Mouse (Mus musculus): ENCODE data around the gene Mylip. TPM values are rescaled to one million over a fixed set of nuclear protein-coding genes. Genes with fewer than 3 reads are reported as not detected.

Gene Mylip
- polyA plus RNA-seq, 2 experiments, result 3.3 to 8.2 TPM

DNA sequence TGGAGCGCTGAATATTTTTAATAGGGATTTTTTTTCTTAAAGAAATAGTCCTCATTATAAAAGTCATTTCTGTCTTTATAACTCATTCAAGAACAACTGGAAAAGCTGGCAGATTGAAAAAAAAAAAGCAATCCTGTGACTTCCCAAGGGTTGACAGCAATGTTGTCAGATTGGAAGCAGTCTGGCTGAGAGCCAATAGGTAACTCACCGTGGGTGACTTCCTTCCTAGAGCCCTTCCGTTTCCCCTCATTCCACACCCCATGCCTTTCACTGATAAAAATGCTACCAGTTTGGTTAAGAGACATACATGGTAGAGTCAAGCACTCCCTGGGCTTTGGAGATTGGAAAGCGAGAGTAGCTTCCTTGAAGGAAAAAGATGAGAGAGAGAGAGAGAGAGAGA is 21.4 kb downstream of the Mylip start:
- 59% methylated on average over 4 of the region's 4 CpGs for WGBS (ENCODE audit: insufficient replicate concordance)
- peaks cover 66% of the 10 kb centered on the region for H3K36me3 ChIP-seq (replicated peaks; ENCODE audit: control insufficient read depth, insufficient read depth, low read depth)
- DNase-seq (ENCODE audit: low read depth in 3 of 3, low spot score in 3 of 3), result no peak

DNA sequence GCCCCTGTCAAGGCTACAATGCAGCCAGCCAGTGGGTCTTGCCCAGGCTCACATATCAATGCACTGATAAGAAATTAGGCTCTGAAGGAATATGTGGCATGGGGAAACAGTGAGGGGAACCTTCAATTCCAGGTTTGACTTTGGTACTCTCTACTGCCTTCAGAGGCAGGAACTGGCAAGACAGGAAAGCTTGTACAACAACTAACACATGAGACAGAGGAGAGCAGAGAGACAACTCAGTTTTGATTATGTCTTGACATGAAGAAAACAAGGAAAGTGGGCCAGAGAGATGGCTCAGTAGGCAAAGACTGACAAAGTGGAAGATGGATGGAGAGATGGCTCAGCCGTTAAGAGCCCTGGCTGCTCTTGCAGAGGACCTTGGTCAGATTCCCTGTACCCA is 23.5 kb downstream of the Mylip start:
- Histone ChIP-seq H3K9me3 (ENCODE audit: control insufficient read depth, low read length) (no peaks in the 10 kb centered on the region), H3K27ac (no peak overlapping the region), H3K4me2 (ENCODE audit: low read depth) (no peak overlapping the region), H3K27me3 (ENCODE audit: control insufficient read depth, insufficient read depth, low read length) (peaks cover 13% of the 10 kb centered on the region), H3K4me3 (ENCODE audit: insufficient read depth in 1 of 2, low read depth in 2 of 2, low read length in 2 of 2) (no peak overlapping the region), H3K9ac (replicated peaks) (no peak overlapping the region), H3K4me1 (replicated peaks; ENCODE audit: control insufficient read depth in 2 of 2, insufficient read depth in 2 of 2, low read length in 1 of 2) (no peaks in the 10 kb centered on the region), H3K36me3 (replicated peaks; ENCODE audit: control insufficient read depth, insufficient read depth, low read depth) (peaks cover 45% of the 10 kb centered on the region)
- DNase-seq (ENCODE audit: low read depth in 3 of 3, low spot score in 3 of 3) (no peak), ATAC-seq (ENCODE audit: insufficient read depth) (no peak)
- TF ChIP-seq CTCF (IDR thresholded peaks at IDR 0.05; ENCODE audit: low read depth) (0 out of 2 replicates have a peak, but pooled peaks have one; percentile 37), EP300 (IDR thresholded peaks at IDR 0.05; ENCODE audit: low read depth) (no peak)
- WGBS (ENCODE audit: insufficient replicate concordance), result 100% methylated on average over 1 of the region's 1 CpGs

More for the DNA sequence above, 21.4 kb downstream of the Mylip start:
- H3K4me2 ChIP-seq (ENCODE audit: low read depth), result no peak overlapping the region
- H3K9me3 ChIP-seq (ENCODE audit: control insufficient read depth, low read length), result no peaks in the 10 kb centered on the region
- no peak for TF ChIP-seq CTCF (IDR thresholded peaks at IDR 0.05; ENCODE audit: low read depth)
- TF ChIP-seq EP300 (IDR thresholded peaks at IDR 0.05; ENCODE audit: low read depth), result no peak
- H3K27ac ChIP-seq, result no peak overlapping the region
- no peak for ATAC-seq (ENCODE audit: insufficient read depth)
- H3K4me3 ChIP-seq (ENCODE audit: insufficient read depth in 1 of 2, low read depth in 2 of 2, low read length in 2 of 2), result no peak overlapping the region
- peaks cover 2% of the 10 kb centered on the region for H3K27me3 ChIP-seq (ENCODE audit: control insufficient read depth, insufficient read depth, low read length)
- H3K9ac ChIP-seq (replicated peaks), result no peak overlapping the region
- H3K4me1 ChIP-seq (replicated peaks; ENCODE audit: control insufficient read depth in 2 of 2, insufficient read depth in 2 of 2, low read length in 1 of 2), result peaks cover 8 to 14% of the 10 kb centered on the region in 2 experiments

GRCm38 (mm10) chr13:45414031-45414430 is 24.5 kb downstream of the Mylip start:
- TF ChIP-seq CTCF (IDR thresholded peaks at IDR 0.05; ENCODE audit: low read depth) (no peak), EP300 (IDR thresholded peaks at IDR 0.05; ENCODE audit: low read depth) (no peak)
- no peak for DNase-seq (ENCODE audit: low read depth in 3 of 3, low spot score in 3 of 3)
- Histone ChIP-seq H3K9ac (replicated peaks) (no peak overlapping the region), H3K9me3 (ENCODE audit: control insufficient read depth, low read length) (no peaks in the 10 kb centered on the region), H3K4me3 (ENCODE audit: insufficient read depth in 1 of 2, low read depth in 2 of 2, low read length in 2 of 2) (no peak overlapping the region), H3K36me3 (replicated peaks; ENCODE audit: control insufficient read depth, insufficient read depth, low read depth) (peaks cover 35% of the 10 kb centered on the region), H3K27ac (no peak overlapping the region), H3K27me3 (ENCODE audit: control insufficient read depth, insufficient read depth, low read length) (peaks cover 13% of the 10 kb centered on the region), H3K4me1 (replicated peaks; ENCODE audit: control insufficient read depth in 2 of 2, insufficient read depth in 2 of 2, low read length in 1 of 2) (no peaks in the 10 kb centered on the region), H3K4me2 (ENCODE audit: low read depth) (no peak overlapping the region)
- 60% methylated on average over 9 of the region's 9 CpGs for WGBS (ENCODE audit: insufficient replicate concordance)
- no peak for ATAC-seq (ENCODE audit: insufficient read depth)

DNA sequence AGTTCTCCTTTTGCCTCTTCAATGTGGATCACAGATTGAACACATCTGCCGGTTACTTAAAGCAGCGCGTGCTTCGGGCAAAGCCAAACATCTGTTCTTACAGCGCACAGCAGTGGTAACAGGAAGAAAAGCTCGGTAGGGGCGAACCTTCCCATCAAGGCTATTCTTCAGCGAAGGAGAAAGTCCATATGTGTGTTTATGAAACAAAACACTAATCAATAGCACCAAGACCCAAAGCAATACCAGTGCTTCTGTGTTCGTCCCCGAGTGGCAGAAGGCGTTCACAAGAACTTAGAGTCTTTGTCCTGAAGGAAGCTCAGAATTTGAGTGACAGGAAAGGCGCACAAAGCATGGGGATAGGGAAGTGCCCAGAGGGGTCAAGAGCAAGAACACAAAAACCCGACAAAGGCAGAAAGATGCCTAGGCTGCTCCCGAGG is 27.1 kb downstream of the Mylip start:
- Histone ChIP-seq H3K9me3 (ENCODE audit: control insufficient read depth, low read length) (no peaks in the 10 kb centered on the region), H3K4me1 (replicated peaks; ENCODE audit: control insufficient read depth in 2 of 2, insufficient read depth in 2 of 2, low read length in 1 of 2) (no peaks in the 10 kb centered on the region), H3K27ac (no peak overlapping the region), H3K9ac (replicated peaks) (no peak overlapping the region), H3K36me3 (replicated peaks; ENCODE audit: control insufficient read depth, insufficient read depth, low read depth) (peaks cover 11% of the 10 kb centered on the region), H3K4me3 (ENCODE audit: insufficient read depth in 1 of 2, low read depth in 2 of 2, low read length in 2 of 2) (no peak overlapping the region), H3K27me3 (ENCODE audit: control insufficient read depth, insufficient read depth, low read length) (peaks cover 22% of the 10 kb centered on the region), H3K4me2 (ENCODE audit: low read depth) (no peak overlapping the region)
- ATAC-seq (ENCODE audit: insufficient read depth) (no peak), DNase-seq (ENCODE audit: low read depth in 3 of 3, low spot score in 3 of 3) (no peak)
- TF ChIP-seq CTCF (IDR thresholded peaks at IDR 0.05; ENCODE audit: low read depth) (no peak), EP300 (IDR thresholded peaks at IDR 0.05; ENCODE audit: low read depth) (no peak)
- 43% methylated on average over 14 of the region's 14 CpGs for WGBS (ENCODE audit: insufficient replicate concordance)

- no peak for TF ChIP-seq EP300 (IDR thresholded peaks at IDR 0.05; ENCODE audit: low read depth)
- TF ChIP-seq CTCF (IDR thresholded peaks at IDR 0.05; ENCODE audit: low read depth), result no peak
- no peaks in the 10 kb centered on the region for H3K4me1 ChIP-seq (replicated peaks; ENCODE audit: control insufficient read depth in 2 of 2, insufficient read depth in 2 of 2, low read length in 1 of 2)
- 71% methylated on average over 12 of the region's 12 CpGs for WGBS (ENCODE audit: insufficient replicate concordance)
- no peak overlapping the region for H3K9ac ChIP-seq (replicated peaks)
- ATAC-seq (ENCODE audit: insufficient read depth) (no peak), DNase-seq (ENCODE audit: low read depth in 3 of 3, low spot score in 3 of 3) (no peak)
- no peaks in the 10 kb centered on the region for H3K9me3 ChIP-seq (ENCODE audit: control insufficient read depth, low read length)
- H3K27ac ChIP-seq, result no peak overlapping the region
- H3K4me2 ChIP-seq (ENCODE audit: low read depth), result no peak overlapping the region
- H3K4me3 ChIP-seq (ENCODE audit: insufficient read depth in 1 of 2, low read depth in 2 of 2, low read length in 2 of 2), result no peak overlapping the region
- no peaks in the 10 kb centered on the region for H3K36me3 ChIP-seq (replicated peaks; ENCODE audit: control insufficient read depth, insufficient read depth, low read depth)
- H3K27me3 ChIP-seq (ENCODE audit: control insufficient read depth, insufficient read depth, low read length), result peaks cover 22% of the 10 kb centered on the region
Measured at GRCm38 (mm10) chr13:45418986-45419385, 29.4 kb downstream of the Mylip start.

Data from liver, embryonic 14.5 days (tissue).